Mouse (Mus musculus) inflammation-experienced regulatory T-cells (primary cell): ENCODE measurements around the gene Ogt. TPM values are rescaled to one million over a fixed set of nuclear protein-coding genes. Genes with fewer than 3 reads are reported as not detected.

Experiments
- polyA plus RNA-seq, 2 experiments: library from polyadenylated mRNA; unstranded; fragments of 100-300 nt; shearing (Covaris generic); gene quantifications; one replicate each; pipeline ENCODE4 v1.2.1; 2017

The Ogt gene
- 100 to 1,000 TPM; 243 to 257 TPM for polyA plus RNA-seq

DNA sequence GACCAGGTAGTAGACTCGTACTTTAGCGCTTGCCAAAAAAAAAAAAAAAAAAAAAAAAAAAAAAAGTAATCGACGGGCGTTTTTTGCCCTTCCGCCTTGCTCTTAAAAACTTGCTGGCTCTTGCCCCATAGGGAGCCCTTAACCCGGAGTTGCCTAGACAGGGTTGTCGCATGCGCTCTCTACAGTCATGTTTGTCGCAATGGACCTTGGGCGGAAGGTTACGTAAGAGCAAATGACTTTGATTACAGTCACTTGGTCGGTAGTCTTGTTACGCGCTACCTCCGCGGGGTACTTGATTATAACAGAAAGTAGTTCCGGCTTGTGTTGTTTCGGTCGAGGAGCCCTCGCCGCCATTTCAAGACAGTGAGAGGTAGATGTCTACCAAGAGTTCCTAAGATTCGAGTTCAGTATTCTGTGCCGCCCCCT, at the start of gene Ogt:
Gene Ogt (plus strand): TSS at position 320 of the 426 bp plus-strand sequence.

DNA sequence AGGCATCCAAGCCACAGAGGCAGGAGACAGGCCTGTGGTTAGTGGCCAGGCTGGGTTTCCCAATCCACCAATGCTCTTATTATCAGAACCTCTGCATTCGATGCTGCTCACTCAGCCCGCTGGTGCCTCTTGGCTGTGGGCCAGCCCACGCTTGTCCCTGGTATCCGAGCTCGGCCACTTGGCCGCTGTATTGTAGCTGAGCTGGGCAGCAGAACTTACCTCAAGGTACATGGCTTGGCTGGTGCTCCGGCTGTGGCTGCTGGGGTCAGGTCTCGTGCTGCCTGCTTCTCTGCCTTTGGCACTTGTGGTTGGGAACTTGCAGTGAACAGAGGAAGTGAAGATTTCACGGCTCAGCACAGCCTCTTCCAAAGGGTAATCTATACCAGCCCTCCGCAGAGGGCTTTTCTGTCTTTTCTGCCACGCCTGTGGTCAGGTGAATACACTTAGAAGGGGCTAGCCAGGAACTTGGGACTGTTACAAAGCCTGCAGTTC, 94.0 kb downstream of the Ogt start, which contains the start of gene Cxcr3:
Gene Cxcr3 (minus strand): TSS at position 442 of the 492 bp plus-strand sequence.

Other genes starting within 250 kb of the Ogt start
- 10 to 100 TPM; 14.1 to 15.4 TPM for gene Zmym3, start 219.2 kb upstream of the Ogt start, polyA plus RNA-seq
- gene Nono, start 210.7 kb upstream of the Ogt start, polyA plus RNA-seq: 100 to 1,000 TPM; 255 to 264 TPM
- under 1 TPM in 1 of 2 experiments, not detected in 1; 0.39 TPM for gene Itgb1bp2, start 191.0 kb upstream of the Ogt start, polyA plus RNA-seq
- 10 to 100 TPM; 20.8 to 24.0 TPM for gene Taf1, start 107.3 kb upstream of the Ogt start, polyA plus RNA-seq
- 100 to 1,000 TPM; 155 to 302 TPM for gene Cxcr3, start 94.2 kb downstream of the Ogt start, polyA plus RNA-seq
- gene Gm4779, start 154.4 kb downstream of the Ogt start, polyA plus RNA-seq: not detected
- gene 8030474K03Rik, start 154.6 kb downstream of the Ogt start, polyA plus RNA-seq: not detected
- 1 to 10 TPM; 1.9 to 3.4 TPM for gene Nhsl2, start 209.3 kb downstream of the Ogt start, polyA plus RNA-seq